Comparison of ENCODE assay signal across 8 mouse cellular contexts in genomic region chr11:32009961-32010662, GRCm38 (mm10). TPM values are rescaled to one million over a fixed set of nuclear protein-coding genes. Genes with fewer than 3 reads are reported as not detected.
A peak's percentile ranks its signal among the peaks of the same experiment; 100 is the strongest.
DNase-seq lines count a peak whose midpoint lies in the region; ATAC-seq lines count a peak whose summit lies in the region.

No protein-coding gene starts in this region.

- peaks cover 59% of the 10 kb centered on the region for H3K36me3 ChIP-seq in megakaryocyte, embryonic 14.5 days (replicated peaks; ENCODE audit: low read length)
- H3K36me3 ChIP-seq in forebrain, embryonic 16.5 days (ENCODE audit: control insufficient read depth, insufficient read depth), result peaks cover 29% of the 10 kb centered on the region

- H3K4me2 ChIP-seq in forebrain, embryonic 16.5 days (ENCODE audit: low read length), result peak overlapping the region; percentile 40

- peak overlapping the region; percentile 23 for H3K4me3 ChIP-seq in megakaryocyte, embryonic 14.5 days (replicated peaks)
- peak overlapping the region; percentile 6 for H3K4me3 ChIP-seq in forebrain, embryonic 16.5 days (replicated peaks; ENCODE audit: low read length)

- H3K4me1 ChIP-seq in megakaryocyte, embryonic 14.5 days, result peaks cover 59% of the 10 kb centered on the region
- peaks cover 57% of the 10 kb centered on the region for H3K4me1 ChIP-seq in forebrain, embryonic 16.5 days (replicated peaks; ENCODE audit: control insufficient read depth, insufficient read depth, low read length)

- peak overlapping the region; percentile 85 for H3K27ac ChIP-seq in forebrain, embryonic 16.5 days (ENCODE audit: low read length)

- DNase-seq in cerebellum, adult 9-10 months, result peak; percentile 55
- peak; percentile 65 for DNase-seq in mesoderm, embryonic 11.5 days (ENCODE audit: low read depth, low spot score)
- DNase-seq in ovary, postnatal 10 days (ENCODE audit: low spot score), result no peak
- DNase-seq in right cerebral cortex, postnatal 4 days, result no peak
- no peak for DNase-seq in ovary, postnatal 36 days (ENCODE audit: low spot score)

- no peak for ATAC-seq in megakaryocyte, adult 5-6 weeks (ENCODE audit: poor library complexity, severe bottlenecking)
- peak; percentile 75 for ATAC-seq in forebrain, embryonic 16.5 days

- no peaks in the 10 kb centered on the region for H3K27me3 ChIP-seq in megakaryocyte, embryonic 14.5 days (replicated peaks)
- no peaks in the 10 kb centered on the region for H3K27me3 ChIP-seq in forebrain, embryonic 16.5 days (replicated peaks; ENCODE audit: control insufficient read depth, insufficient read depth, low read length)

- peaks cover 21% of the 10 kb centered on the region for H3K9me3 ChIP-seq in megakaryocyte, embryonic 14.5 days
- peaks cover 4% of the 10 kb centered on the region for H3K9me3 ChIP-seq in forebrain, embryonic 16.5 days (ENCODE audit: control insufficient read depth, low read length)

- WGBS in forebrain, embryonic 16.5 days, result 5% methylated on average over 13 of the region's 13 CpGs

- H3K9ac ChIP-seq in forebrain, embryonic 16.5 days (replicated peaks; ENCODE audit: low read depth, low read length), result peak overlapping the region; percentile 24; the same call in 1 of the 2 replicates

RNA-seq across cellular contexts. Expression of gene Nsg2, which starts 9.8 kb away (rescaled TPM):
- polyA plus RNA-seq in megakaryocyte, embryonic 14.5 days (2012; ENCODE audit: insufficient read depth, low replicate concordance), result 12.5 TPM in 1 of 2 replicates, not detected in the other
- 0.20 and 1.4 TPM in 2 replicates for total RNA-seq in megakaryocyte, adult 5-6 weeks (2015)
- 1.1 and 1.3 TPM in 2 replicates for total RNA-seq in megakaryocyte, adult 5-6 weeks (2017)
- polyA plus RNA-seq in forebrain, embryonic 16.5 days (2015; fragmentation: Nextera tagmentation; extraction: Ambion mirVana), result 770 and 805 TPM in 2 replicates

RNA-seq across cellular contexts. Expression of gene 4930524B15Rik, which starts 44.7 kb away (rescaled TPM):
- 0.17 TPM in 1 of 2 replicates, not detected in the other for polyA plus RNA-seq in megakaryocyte, embryonic 14.5 days (2012; ENCODE audit: insufficient read depth, low replicate concordance)
- total RNA-seq in megakaryocyte, adult 5-6 weeks (2015), result not detected in 2 replicates
- not detected in 2 replicates for total RNA-seq in megakaryocyte, adult 5-6 weeks (2017)
- 0.14 and 0.20 TPM in 2 replicates for polyA plus RNA-seq in forebrain, embryonic 16.5 days (2015; fragmentation: Nextera tagmentation; extraction: Ambion mirVana)

Comparison
In these comparisons a context has a peak if more than half of its experiments do, and no peak if none do; other contexts are left out.
1. DNase-seq: peak in cerebellum, adult 9-10 months (single experiment) and mesoderm, embryonic 11.5 days (single experiment); none in ovary, postnatal 10 days (single experiment), right cerebral cortex, postnatal 4 days (single experiment) and ovary, postnatal 36 days (single experiment).
2. RNA of gene Nsg2, which starts 9.8 kb away (polyA plus RNA-seq): 770 to 805 TPM in forebrain, embryonic 16.5 days; 12.5 TPM in megakaryocyte, embryonic 14.5 days; every median in the first group is over 10 times any median in the second.